Comparison of ENCODE assay signal across 8 mouse cellular contexts in the genomic region with DNA sequence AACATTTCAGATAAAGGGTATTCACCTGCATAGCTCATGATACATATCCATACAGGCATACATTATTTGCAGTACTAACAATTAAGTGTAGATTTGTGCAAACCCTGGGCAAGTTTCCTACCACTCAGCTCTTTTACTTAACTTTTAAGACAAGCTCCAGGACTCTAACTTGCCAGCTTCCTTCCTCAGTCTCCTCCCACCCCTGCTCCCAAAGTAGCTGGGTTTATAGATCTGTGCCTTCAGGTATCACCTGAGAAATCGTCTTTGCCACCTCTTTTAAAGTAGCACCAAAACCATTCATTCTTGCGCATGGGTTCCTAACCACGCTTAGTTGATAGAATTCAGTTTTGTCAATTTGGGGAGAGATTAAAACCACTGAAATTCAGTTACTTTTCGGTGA. TPM values are rescaled to one million over a fixed set of nuclear protein-coding genes. Genes with fewer than 3 reads are reported as not detected.
A peak's percentile ranks its signal among the peaks of the same experiment; 100 is the strongest.
DNase-seq lines count a peak whose midpoint lies in the region; ATAC-seq and TF ChIP-seq lines count a peak whose summit lies in the region.

No protein-coding gene starts in this region.

- no peaks in the 10 kb centered on the region for H3K27me3 ChIP-seq in kidney, embryonic 15.5 days
- H3K27me3 ChIP-seq in hindbrain, embryonic 14.5 days (ENCODE audit: control insufficient read depth, insufficient read depth, low read length) = no peaks in the 10 kb centered on the region
- H3K27me3 ChIP-seq in midbrain, embryonic 16.5 days (ENCODE audit: control insufficient read depth, insufficient read depth, low read depth, low read length) = no peaks in the 10 kb centered on the region

- no peak for ATAC-seq in kidney, embryonic 15.5 days (replicated peaks; ENCODE audit: low FRiP score)
- no peak for ATAC-seq in hindbrain, embryonic 14.5 days (ENCODE audit: low FRiP score)
- ATAC-seq in midbrain, embryonic 16.5 days = no peak
- ATAC-seq in megakaryocyte progenitor cell, adult 5-6 weeks (replicated peaks; ENCODE audit: poor library complexity) = no peak

- 0 out of 2 replicates have a peak overlapping the region, but pooled peaks have one; percentile 15 for H3K9ac ChIP-seq in kidney, embryonic 15.5 days
- H3K9ac ChIP-seq in hindbrain, embryonic 14.5 days = peak overlapping the region; percentile 24
- no peak overlapping the region for H3K9ac ChIP-seq in midbrain, embryonic 16.5 days (ENCODE audit: low read depth, low read length)

- no peaks in the 10 kb centered on the region for H3K9me3 ChIP-seq in kidney, embryonic 15.5 days (replicated peaks)
- H3K9me3 ChIP-seq in hindbrain, embryonic 14.5 days (ENCODE audit: control insufficient read depth, low read length) = no peaks in the 10 kb centered on the region
- H3K9me3 ChIP-seq in midbrain, embryonic 16.5 days (replicated peaks; ENCODE audit: control insufficient read depth, low read length, poor library complexity, severe bottlenecking) = no peaks in the 10 kb centered on the region

- H3K4me3 ChIP-seq in kidney, embryonic 15.5 days (replicated peaks) = peak overlapping the region; percentile 22
- H3K4me3 ChIP-seq in bone marrow macrophage, adult 2 months (ENCODE audit: insufficient read depth, low read length) = peak overlapping the region; percentile 10; the same call in 1 of the 2 replicates
- peak overlapping the region; percentile 93 for H3K4me3 ChIP-seq in hindbrain, embryonic 14.5 days (replicated peaks; ENCODE audit: low read length)
- peak overlapping the region; percentile 20; the same call in 1 of the 2 replicates for H3K4me3 ChIP-seq in midbrain, embryonic 16.5 days (ENCODE audit: low read depth, low read length)

- H3K4me2 ChIP-seq in kidney, embryonic 15.5 days = peak overlapping the region; percentile 67
- H3K4me2 ChIP-seq in hindbrain, embryonic 14.5 days (replicated peaks) = peak overlapping the region; percentile 72
- H3K4me2 ChIP-seq in midbrain, embryonic 16.5 days (ENCODE audit: low read length) = peak overlapping the region; percentile 72

- 52% methylated on average over 4 of the region's 4 CpGs for WGBS in kidney, embryonic 15.5 days
- 73% methylated on average over 4 of the region's 4 CpGs for WGBS in hindbrain, embryonic 14.5 days
- WGBS in midbrain, embryonic 16.5 days = 68% methylated on average over 4 of the region's 4 CpGs

- H3K4me1 ChIP-seq in kidney, embryonic 15.5 days = peaks cover 22% of the 10 kb centered on the region; the same call in 1 of the 2 replicates
- H3K4me1 ChIP-seq in bone marrow macrophage, adult 2 months (ENCODE audit: control insufficient read depth, insufficient read depth, low read length) = peaks cover 13% of the 10 kb centered on the region
- peaks cover 26% of the 10 kb centered on the region for H3K4me1 ChIP-seq in hindbrain, embryonic 14.5 days (replicated peaks; ENCODE audit: control insufficient read depth, insufficient read depth, low read length)
- H3K4me1 ChIP-seq in midbrain, embryonic 16.5 days (ENCODE audit: control insufficient read depth, insufficient read depth, low read length) = peaks cover 26% of the 10 kb centered on the region

- no peak for TF ChIP-seq POLR2A in bone marrow macrophage, adult 2 months (IDR thresholded peaks at IDR 0.05; ENCODE audit: borderline replicate concordance, low read depth, low read length)

- DNase-seq in kidney, adult 11 months = no peak
- no peak for DNase-seq in hindbrain, embryonic 14.5 days (ENCODE audit: low spot score)
- no peak for DNase-seq in right cerebral cortex, postnatal 14 days
- DNase-seq in MN1 (ENCODE audit: low spot score) = no peak

- no peaks in the 10 kb centered on the region for H3K36me3 ChIP-seq in kidney, embryonic 15.5 days
- no peaks in the 10 kb centered on the region for H3K36me3 ChIP-seq in hindbrain, embryonic 14.5 days (replicated peaks; ENCODE audit: control insufficient read depth, insufficient read depth)
- H3K36me3 ChIP-seq in midbrain, embryonic 16.5 days (ENCODE audit: control insufficient read depth, insufficient read depth, low read length) = no peaks in the 10 kb centered on the region

- no peak for TF ChIP-seq CTCF in bone marrow macrophage, adult 2 months (IDR thresholded peaks at IDR 0.05; ENCODE audit: low read depth, low read length)

- peak overlapping the region; percentile 42; the same call in 1 of the 2 replicates for H3K27ac ChIP-seq in kidney, embryonic 15.5 days
- H3K27ac ChIP-seq in bone marrow macrophage, adult 2 months (ENCODE audit: insufficient read depth, low read depth, low read length) = no peak overlapping the region
- H3K27ac ChIP-seq in hindbrain, embryonic 14.5 days = no peak overlapping the region
- no peak overlapping the region for H3K27ac ChIP-seq in midbrain, embryonic 16.5 days (ENCODE audit: low read length)

RNA-seq across cellular contexts. Expression of gene Slc39a10, which starts 41.1 kb away (rescaled TPM):
- polyA plus RNA-seq in kidney, embryonic 15.5 days (2015; fragmentation: Nextera tagmentation; extraction: Ambion mirVana) = 41.9 and 45.1 TPM in 2 replicates
- 13.8 and 15.4 TPM in 2 replicates for polyA plus RNA-seq in bone marrow macrophage, adult 2 months (2012; ENCODE audit: insufficient read depth, insufficient read length, missing spikeins)
- polyA plus RNA-seq in hindbrain, embryonic 14.5 days (2014; fragmentation: Nextera tagmentation; extraction: Ambion mirVana) = 76.2 and 89.3 TPM in 2 replicates
- polyA plus RNA-seq in midbrain, embryonic 16.5 days (2015; fragmentation: Nextera tagmentation; extraction: Ambion mirVana) = 73.6 and 84.4 TPM in 2 replicates
- 22.0 and 25.4 TPM in 2 replicates for total RNA-seq in megakaryocyte progenitor cell, adult 5-6 weeks (2015)
- 14.2 and 18.1 TPM in 2 replicates for total RNA-seq in megakaryocyte progenitor cell, adult 5-6 weeks (2017)

Comparison
In these comparisons a context has a peak if more than half of its experiments do, and no peak if none do; other contexts are left out.
1. H3K4me3 ChIP-seq: peak in every context shown above with its lines; median percentile 93 in hindbrain, embryonic 14.5 days; 22 in kidney, embryonic 15.5 days; 20 in midbrain, embryonic 16.5 days; 10 in bone marrow macrophage, adult 2 months.